Mouse (Mus musculus) bone marrow, adult 2 months (tissue): ENCODE measurements at regions not wholly inside any gene's neighbourhood (a gene's known extent, or its start where the extent isn't known, plus 50 kb on each side); places are given as distances from the start of the nearest gene placed in this dataset.

Experiments
- CTCF ChIP-seq: fragments of 200-500 bp; IDR thresholded peaks from 2 replicates; pipeline ENCODE4 v1.5.1; 2011; ENCODE audit warnings: low read length, control low read depth; ENCODE audit not compliant: control insufficient read depth, insufficient read depth
- POLR2A ChIP-seq: fragments of 200-500 bp; IDR thresholded peaks from 2 replicates; pipeline ENCODE4 v1.6.1; 2011; ENCODE audit warnings: low read depth, mild to moderate bottlenecking, control low read depth, low read length, borderline replicate concordance; ENCODE audit not compliant: control insufficient read depth

GRCm38 (mm10) chr2:117748892-117749291 lies 362.8 kb upstream of the Thbs1 start:
- TF ChIP-seq CTCF = no peak
- no peak for TF ChIP-seq POLR2A
